ENCODE assay signal across 8 mouse cellular contexts in the genomic region with DNA sequence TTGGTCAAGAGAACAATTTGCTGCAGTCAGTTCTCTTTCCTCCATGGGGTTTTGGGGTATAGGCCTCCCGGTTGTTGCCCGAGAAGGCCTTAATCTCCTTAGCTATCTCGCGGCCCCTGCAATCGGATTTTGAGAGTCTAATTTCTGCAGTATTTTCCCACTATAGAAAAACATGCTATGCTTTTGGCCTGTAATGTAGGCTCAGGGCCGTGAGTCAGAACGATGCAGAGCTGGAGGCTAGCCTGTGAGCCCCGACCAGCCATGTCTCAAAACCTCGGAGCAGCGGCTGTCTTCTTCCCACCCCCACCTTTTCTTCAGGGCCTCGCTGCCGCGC. TPM values are rescaled to one million over a fixed set of nuclear protein-coding genes. Genes with fewer than 3 reads are reported as not detected.
DNase-seq lines count a peak whose midpoint lies in the region; ATAC-seq and TF ChIP-seq lines count a peak whose summit lies in the region.

No protein-coding gene starts in this region.

- H3K36me3 ChIP-seq in heart, embryonic 13.5 days: peaks cover 29% of the 10 kb centered on the region
- peaks cover 28% of the 10 kb centered on the region for H3K36me3 ChIP-seq in G1E (replicated peaks)
- no peaks in the 10 kb centered on the region; the same call in 1 of the 2 replicates for H3K36me3 ChIP-seq in forebrain, postnatal 0 days (ENCODE audit: insufficient read depth)
- H3K36me3 ChIP-seq in midbrain, embryonic 10.5 days: peaks cover 27% of the 10 kb centered on the region

- no peaks in the 10 kb centered on the region for H3K9me3 ChIP-seq in heart, embryonic 13.5 days
- no peaks in the 10 kb centered on the region for H3K9me3 ChIP-seq in G1E (replicated peaks)
- H3K9me3 ChIP-seq in forebrain, postnatal 0 days (ENCODE audit: low read length): no peaks in the 10 kb centered on the region
- no peaks in the 10 kb centered on the region for H3K9me3 ChIP-seq in midbrain, embryonic 10.5 days (replicated peaks)

- 2% methylated on average over 13 of the region's 13 CpGs for WGBS in heart, embryonic 13.5 days
- under 1% methylated on average over 13 of the region's 13 CpGs for WGBS in forebrain, postnatal 0 days
- WGBS in midbrain, embryonic 10.5 days: under 1% methylated on average over 13 of the region's 13 CpGs

- TF ChIP-seq CTCF in G1E (IDR thresholded peaks at IDR 0.05; ENCODE audit: low read depth, low read length): no peak
- no peak for TF ChIP-seq CTCF in forebrain, postnatal 0 days (IDR thresholded peaks at IDR 0.05; ENCODE audit: low read depth)

- peak overlapping the region; percentile 100 for H3K27ac ChIP-seq in heart, embryonic 13.5 days (replicated peaks)
- H3K27ac ChIP-seq in forebrain, postnatal 0 days (ENCODE audit: low read depth, low read length): peak overlapping the region; percentile 100
- H3K27ac ChIP-seq in midbrain, embryonic 10.5 days (replicated peaks): peak overlapping the region; percentile 100

- peak overlapping the region; percentile 96 for H3K4me2 ChIP-seq in heart, embryonic 13.5 days
- H3K4me2 ChIP-seq in forebrain, postnatal 0 days (ENCODE audit: low read depth): peak overlapping the region; percentile 69

- no peaks in the 10 kb centered on the region for H3K27me3 ChIP-seq in heart, embryonic 13.5 days (replicated peaks)
- H3K27me3 ChIP-seq in G1E (ENCODE audit: insufficient read depth, low read length): no peaks in the 10 kb centered on the region
- no peaks in the 10 kb centered on the region for H3K27me3 ChIP-seq in forebrain, postnatal 0 days (ENCODE audit: insufficient read depth, low read length)
- no peaks in the 10 kb centered on the region for H3K27me3 ChIP-seq in midbrain, embryonic 10.5 days (ENCODE audit: low read depth, poor library complexity, severe bottlenecking)

- ATAC-seq in heart, embryonic 13.5 days (ENCODE audit: extremely low read depth, insufficient number of reproducible peaks, low FRiP score, low TSS enrichment): no peak
- ATAC-seq in G1E (ENCODE audit: extremely low read depth, insufficient number of reproducible peaks, low FRiP score, poor library complexity, severe bottlenecking): no peak
- no peak for ATAC-seq in forebrain, postnatal 0 days

- DNase-seq in heart, postnatal 4 days: no peak
- DNase-seq in G1E (ENCODE audit: low spot score): no peak
- DNase-seq in forebrain, postnatal 0 days: no peak
- DNase-seq in midbrain, embryonic 10.5 days (ENCODE audit: low spot score): no peak
- DNase-seq in Muller cell, postnatal 12 days (ENCODE audit: inconsistent ontology term): no peak
- no peak for DNase-seq in cerebellum, adult 9-10 months
- no peak for DNase-seq in spleen, postnatal 4 days (ENCODE audit: low spot score in 2 of 2)

- peak overlapping the region; percentile 99 for H3K4me3 ChIP-seq in heart, embryonic 13.5 days
- peak overlapping the region; percentile 84 for H3K4me3 ChIP-seq in G1E (ENCODE audit: low read depth, low read length)
- H3K4me3 ChIP-seq in forebrain, postnatal 0 days (ENCODE audit: low read depth, low read length): peak overlapping the region; percentile 93
- peak overlapping the region; percentile 97 for H3K4me3 ChIP-seq in midbrain, embryonic 10.5 days

- peaks cover 47% of the 10 kb centered on the region for H3K4me1 ChIP-seq in heart, embryonic 13.5 days
- peaks cover 72% of the 10 kb centered on the region for H3K4me1 ChIP-seq in G1E (ENCODE audit: insufficient read depth, low read depth, low read length)
- H3K4me1 ChIP-seq in forebrain, postnatal 0 days (ENCODE audit: insufficient read depth): peaks cover 11% of the 10 kb centered on the region
- H3K4me1 ChIP-seq in midbrain, embryonic 10.5 days: peaks cover 61% of the 10 kb centered on the region

- H3K9ac ChIP-seq in heart, embryonic 13.5 days: peak overlapping the region; percentile 100
- peak overlapping the region; percentile 97 for H3K9ac ChIP-seq in forebrain, postnatal 0 days

RNA-seq across cellular contexts. Expression of gene Nedd4, which starts 0.6 kb away (rescaled TPM):
- 468 and 480 TPM in 2 replicates for polyA plus RNA-seq in heart, embryonic 13.5 days (2015; fragmentation: Nextera tagmentation; extraction: Ambion mirVana)
- 100 to 1,000 TPM; 610 to 637 TPM for total RNA-seq in heart, postnatal 4 days (2021)
- total RNA-seq in G1E (2014; fragmentation: Nextera tagmentation) (869 and 984 TPM in 2 replicates), G1E (2017) (631 and 707 TPM in 2 replicates)
- 399 and 562 TPM in 2 replicates for polyA plus RNA-seq in G1E (2012)
- 391 and 472 TPM in 2 replicates for total RNA-seq in forebrain, postnatal 0 days (2014; rRNA removed)
- polyA plus RNA-seq in forebrain, postnatal 0 days (2015; fragmentation: Nextera tagmentation; extraction: Ambion mirVana): 180 and 278 TPM in 2 replicates
- 605 and 682 TPM in 2 replicates for polyA plus RNA-seq in midbrain, embryonic 10.5 days (2016; fragmentation: Nextera tagmentation; extraction: Ambion mirVana)
